Mouse (Mus musculus) right cerebral cortex, postnatal 36 days (tissue): Measurements from ENCODE around the gene Sdhc.
"Not testable (repeated sequence)": the region's sequence is repeated elsewhere in the genome, so short reads cannot be mapped to it uniquely, and the experiment has no call there.

Source experiments
- DNase-seq, 2 experiments: peaks; one replicate each; pipeline ENCODE4 v3.0.0; 2022; ENCODE audit warnings: low spot score in 2 of 2, mixed read lengths in 1 of 2

Gene Sdhc

GRCm38 (mm10) chr1:171079825-171080224 lies 70.6 kb downstream of the Sdhc start:
- not testable (repeated sequence) for DNase-seq

DNA sequence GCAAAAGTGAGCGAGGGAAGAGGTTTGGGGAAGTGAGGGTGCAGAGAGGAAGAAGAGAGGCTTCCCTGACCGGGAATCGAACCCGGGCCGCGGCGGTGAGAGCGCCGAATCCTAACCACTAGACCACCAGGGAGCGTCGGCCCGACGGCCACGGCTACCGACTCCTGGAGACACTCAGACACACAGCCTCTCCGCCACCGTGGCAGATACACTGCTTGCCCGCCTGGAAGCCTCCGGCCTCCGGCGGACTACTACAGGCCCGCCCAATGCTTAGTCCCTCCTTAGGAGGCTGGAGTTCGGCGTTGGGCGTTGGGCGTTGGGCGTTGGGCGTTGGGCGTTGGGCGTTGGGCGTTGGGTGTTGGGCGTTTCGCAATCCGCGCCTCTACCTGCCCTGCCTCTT lies 71.1 kb downstream of the Sdhc start:
- not testable (repeated sequence) for DNase-seq

- DNase-seq = not testable (repeated sequence)
These were observed 72.0 kb downstream of the Sdhc start for GRCm38 (mm10) chr1:171078419-171078818.

DNA sequence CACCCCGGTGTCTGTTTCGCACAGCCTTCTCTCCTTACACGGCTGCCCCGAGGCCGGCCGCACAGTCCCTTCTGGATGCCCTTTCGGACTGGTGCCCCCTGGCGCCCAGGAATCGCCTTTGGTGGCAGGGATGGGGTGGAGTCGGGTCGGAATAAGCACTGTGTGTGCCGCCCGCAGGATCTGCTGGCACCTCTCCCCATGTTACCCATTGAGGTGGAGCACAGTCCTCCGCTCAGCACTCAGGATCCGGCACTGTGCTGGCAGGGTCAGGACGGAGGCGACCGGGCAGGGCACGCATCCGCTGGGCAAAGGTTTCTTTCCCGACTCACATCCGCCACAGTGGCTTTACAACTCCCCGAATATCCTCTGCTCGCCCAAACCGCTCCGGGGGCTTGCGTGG lies 72.4 kb downstream of the Sdhc start:
- DNase-seq = not testable (repeated sequence)

GRCm38 (mm10) chr1:171077192-171077591 lies 73.2 kb downstream of the Sdhc start:
- not testable (repeated sequence) for DNase-seq
